Mouse (Mus musculus): ENCODE results near the gene Exosc2. TPM values are rescaled to one million over a fixed set of nuclear protein-coding genes. Genes with fewer than 3 reads are reported as not detected.
"Not testable (repeated sequence)": the region's sequence is repeated elsewhere in the genome, so short reads cannot be mapped to it uniquely, and the experiment has no call there.

Exosc2 gene
- polyA plus RNA-seq, 1 experiment: 10.0 TPM

- TF ChIP-seq POLR2A (IDR thresholded peaks at IDR 0.05; ENCODE audit: borderline replicate concordance, low read depth, low read length) (no peak), CTCF (IDR thresholded peaks at IDR 0.05; ENCODE audit: low read depth, low read length) (no peak)
- H3K4me3 ChIP-seq (ENCODE audit: insufficient read depth, low read length): no peak overlapping the region
- H3K4me1 ChIP-seq (ENCODE audit: control insufficient read depth, insufficient read depth, low read length): peaks cover 7% of the 10 kb centered on the region; the same call in 1 of the 2 replicates
- no peak overlapping the region for H3K27ac ChIP-seq (ENCODE audit: insufficient read depth, low read depth, low read length)
Observed at GRCm38 (mm10) chr2:31663804-31664180, 6.7 kb upstream of the Exosc2 start.

GRCm38 (mm10) chr2:31667332-31667731, 3.2 kb upstream of the Exosc2 start:
- no peak overlapping the region for H3K4me3 ChIP-seq (ENCODE audit: insufficient read depth, low read length)
- no peak overlapping the region for H3K27ac ChIP-seq (ENCODE audit: insufficient read depth, low read depth, low read length)
- H3K4me1 ChIP-seq (ENCODE audit: control insufficient read depth, insufficient read depth, low read length): peaks cover 11% of the 10 kb centered on the region
- TF ChIP-seq POLR2A (IDR thresholded peaks at IDR 0.05; ENCODE audit: borderline replicate concordance, low read depth, low read length) (no peak), CTCF (IDR thresholded peaks at IDR 0.05; ENCODE audit: low read depth, low read length) (peak; percentile 26; the same call in 1 of the 2 replicates)

DNA sequence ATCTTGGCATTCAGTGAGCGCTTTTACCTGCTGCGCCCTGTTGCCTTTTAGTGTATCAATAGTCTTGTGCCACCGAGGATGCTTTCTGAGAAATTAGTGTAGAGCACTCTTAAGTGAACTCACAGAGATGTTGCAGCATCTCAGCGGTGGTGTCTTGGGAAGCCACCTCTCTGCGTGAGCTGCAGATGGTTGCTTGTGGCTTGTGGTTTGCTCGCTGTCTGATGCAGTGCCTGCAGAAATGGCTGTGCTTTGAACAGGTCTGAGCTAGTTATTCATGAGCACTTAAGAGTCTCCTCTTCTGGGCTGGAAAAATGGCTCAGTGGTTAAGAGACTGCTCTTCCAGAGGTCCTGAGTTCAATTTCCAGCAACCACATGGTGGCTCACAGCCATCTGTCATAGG, 8.1 kb downstream of the Exosc2 start:
- Histone ChIP-seq H3K4me3 (ENCODE audit: insufficient read depth, low read length) (no peak overlapping the region), H3K27ac (ENCODE audit: insufficient read depth, low read depth, low read length) (no peak overlapping the region), H3K4me1 (ENCODE audit: control insufficient read depth, insufficient read depth, low read length) (no peaks in the 10 kb centered on the region)
- TF ChIP-seq POLR2A (IDR thresholded peaks at IDR 0.05; ENCODE audit: borderline replicate concordance, low read depth, low read length) (no peak), CTCF (IDR thresholded peaks at IDR 0.05; ENCODE audit: low read depth, low read length) (no peak)

GRCm38 (mm10) chr2:31681051-31681707, 10.7 kb downstream of the Exosc2 start:
- not testable (repeated sequence) for H3K27ac ChIP-seq (ENCODE audit: insufficient read depth, low read depth, low read length); H3K4me3 ChIP-seq (ENCODE audit: insufficient read depth, low read length); H3K4me1 ChIP-seq (ENCODE audit: control insufficient read depth, insufficient read depth, low read length)
- 0 out of 2 replicates have a peak, but pooled peaks have one; percentile 18 for TF ChIP-seq CTCF (IDR thresholded peaks at IDR 0.05; ENCODE audit: low read depth, low read length)

DNA sequence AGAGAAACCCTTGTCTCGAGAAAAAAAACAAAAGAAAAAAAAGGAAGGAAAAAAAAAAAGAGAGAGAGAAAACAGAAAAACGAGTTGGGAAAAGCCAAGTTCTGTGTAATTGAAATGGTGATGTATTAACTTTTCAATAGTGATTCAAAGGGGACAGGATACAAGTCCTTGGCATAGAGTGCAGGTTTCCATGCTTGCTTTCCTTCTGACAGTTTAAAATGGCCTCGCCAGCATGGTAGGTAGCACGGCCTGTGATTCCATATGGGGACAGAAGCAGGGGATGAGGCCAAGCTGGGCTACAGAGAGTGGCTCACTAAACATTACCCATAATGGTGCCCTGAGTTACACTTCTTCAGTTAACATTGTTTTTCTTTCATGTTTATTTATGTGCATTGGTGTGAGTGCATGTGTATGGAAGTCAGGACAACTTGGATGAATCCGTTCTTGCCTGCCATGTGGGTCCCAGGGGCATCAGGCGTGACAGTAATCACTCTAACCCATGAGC, 11.3 kb downstream of the Exosc2 start:
- Histone ChIP-seq H3K27ac (ENCODE audit: insufficient read depth, low read depth, low read length) (no peak overlapping the region), H3K4me1 (ENCODE audit: control insufficient read depth, insufficient read depth, low read length) (no peaks in the 10 kb centered on the region)
- no peak for TF ChIP-seq POLR2A (IDR thresholded peaks at IDR 0.05; ENCODE audit: borderline replicate concordance, low read depth, low read length)

DNA sequence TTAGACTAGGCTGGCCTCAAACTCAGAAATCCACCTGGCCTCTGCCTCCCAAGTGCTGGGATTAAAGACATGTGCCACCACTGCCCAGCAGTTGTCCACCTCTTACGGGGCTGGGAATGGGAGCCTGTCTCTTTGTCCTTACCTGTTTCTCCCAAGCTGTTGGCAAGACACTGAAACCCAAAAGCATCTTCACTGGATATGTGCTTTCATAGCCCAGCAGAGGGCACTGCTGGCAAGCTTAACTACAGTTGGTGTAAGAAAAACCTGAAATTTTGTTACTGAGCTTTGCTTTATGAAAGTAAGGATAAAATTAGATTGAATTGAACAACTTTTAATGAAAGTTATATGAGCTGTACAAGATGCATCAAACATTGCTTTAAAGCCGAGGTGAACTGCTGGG, 13.2 kb downstream of the Exosc2 start:
- H3K4me3 ChIP-seq (ENCODE audit: insufficient read depth, low read length): no peak overlapping the region
- peaks cover 4% of the 10 kb centered on the region for H3K4me1 ChIP-seq (ENCODE audit: control insufficient read depth, insufficient read depth, low read length)
- H3K27ac ChIP-seq (ENCODE audit: insufficient read depth, low read depth, low read length): no peak overlapping the region
- TF ChIP-seq POLR2A (IDR thresholded peaks at IDR 0.05; ENCODE audit: borderline replicate concordance, low read depth, low read length): no peak
- no peak for TF ChIP-seq CTCF (IDR thresholded peaks at IDR 0.05; ENCODE audit: low read depth, low read length)

More for the DNA sequence above, 11.3 kb downstream of the Exosc2 start:
- no peak overlapping the region for H3K4me3 ChIP-seq (ENCODE audit: insufficient read depth, low read length)

- H3K4me1 ChIP-seq (ENCODE audit: control insufficient read depth, insufficient read depth, low read length): peaks cover 15% of the 10 kb centered on the region
- TF ChIP-seq POLR2A (IDR thresholded peaks at IDR 0.05; ENCODE audit: borderline replicate concordance, low read depth, low read length) (no peak), CTCF (IDR thresholded peaks at IDR 0.05; ENCODE audit: low read depth, low read length) (no peak)
- peak within 1 kb of the TSS; percentile 72 for H3K27ac ChIP-seq (ENCODE audit: insufficient read depth, low read depth, low read length)
- H3K4me3 ChIP-seq (ENCODE audit: insufficient read depth, low read length): peak within 1 kb of the TSS; percentile 72
Observed at GRCm38 (mm10) chr2:31688074-31688925, 17.8 kb downstream of the Exosc2 start, which contains the start of gene Abl1. Gene Abl1, plus strand, starts transcription at chr2:31688376.

GRCm38 (mm10) chr2:31689045-31689444, 18.5 kb downstream of the Exosc2 start:
- H3K27ac ChIP-seq (ENCODE audit: insufficient read depth, low read depth, low read length): peak overlapping the region; percentile 72
- H3K4me3 ChIP-seq (ENCODE audit: insufficient read depth, low read length): peak overlapping the region; percentile 72
- no peak for TF ChIP-seq POLR2A (IDR thresholded peaks at IDR 0.05; ENCODE audit: borderline replicate concordance, low read depth, low read length)
- no peak for TF ChIP-seq CTCF (IDR thresholded peaks at IDR 0.05; ENCODE audit: low read depth, low read length)
- H3K4me1 ChIP-seq (ENCODE audit: control insufficient read depth, insufficient read depth, low read length): peaks cover 15% of the 10 kb centered on the region

DNA sequence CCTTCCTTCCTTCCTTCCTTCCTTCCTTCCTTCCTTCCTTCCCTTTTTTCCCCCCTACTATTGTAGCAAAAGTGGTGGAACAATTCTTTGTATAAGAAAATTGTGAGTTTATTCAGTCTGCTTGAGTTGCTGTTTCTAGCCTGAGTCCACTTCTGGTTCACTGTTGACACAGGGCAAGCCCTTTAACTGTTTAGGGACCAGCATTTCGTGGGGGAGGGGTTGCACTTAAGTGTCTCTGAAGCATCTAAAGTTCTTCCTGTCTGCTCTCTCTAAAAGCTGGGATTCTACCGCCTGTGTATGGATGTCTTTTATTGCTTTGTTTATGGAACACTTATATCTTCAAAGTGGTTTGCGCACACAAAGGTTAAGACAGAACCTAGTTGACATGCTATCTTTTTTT, 19.5 kb downstream of the Exosc2 start:
- Histone ChIP-seq H3K4me1 (ENCODE audit: control insufficient read depth, insufficient read depth, low read length) (peaks cover 15% of the 10 kb centered on the region), H3K27ac (ENCODE audit: insufficient read depth, low read depth, low read length) (no peak overlapping the region), H3K4me3 (ENCODE audit: insufficient read depth, low read length) (peak overlapping the region; percentile 72)
- TF ChIP-seq CTCF (IDR thresholded peaks at IDR 0.05; ENCODE audit: low read depth, low read length): no peak
- no peak for TF ChIP-seq POLR2A (IDR thresholded peaks at IDR 0.05; ENCODE audit: borderline replicate concordance, low read depth, low read length)

DNA sequence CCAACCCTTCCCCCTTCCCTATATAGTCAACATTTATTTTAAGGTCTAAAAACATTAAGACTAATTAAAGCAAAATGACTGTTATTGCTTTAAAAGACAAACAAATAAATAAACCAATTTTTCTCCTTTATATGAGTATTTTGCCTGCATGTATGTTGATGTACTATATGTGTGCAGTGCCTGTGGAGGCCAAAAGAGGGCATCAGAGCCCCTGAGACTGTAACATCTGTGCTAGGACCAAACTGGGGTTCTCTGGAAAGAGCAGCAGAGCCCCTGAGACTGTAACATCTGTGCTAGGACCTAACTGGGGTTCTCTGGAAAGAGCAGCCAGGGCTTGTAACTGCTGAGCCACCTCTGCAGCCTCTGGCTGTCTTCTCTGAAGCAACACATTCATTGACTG, 27.7 kb downstream of the Exosc2 start:
- Histone ChIP-seq H3K4me1 (ENCODE audit: control insufficient read depth, insufficient read depth, low read length) (no peaks in the 10 kb centered on the region), H3K4me3 (ENCODE audit: insufficient read depth, low read length) (no peak overlapping the region), H3K27ac (ENCODE audit: insufficient read depth, low read depth, low read length) (no peak overlapping the region)
- TF ChIP-seq CTCF (IDR thresholded peaks at IDR 0.05; ENCODE audit: low read depth, low read length): peak; percentile 21; the same call in 1 of the 2 replicates
- TF ChIP-seq POLR2A (IDR thresholded peaks at IDR 0.05; ENCODE audit: borderline replicate concordance, low read depth, low read length): no peak
